Mouse (Mus musculus): ENCODE measurements at regions not wholly inside any gene's neighbourhood (a gene's known extent, or its start where the extent isn't known, plus 50 kb on each side); places are given as distances from the start of the nearest gene placed in this dataset.

DNA sequence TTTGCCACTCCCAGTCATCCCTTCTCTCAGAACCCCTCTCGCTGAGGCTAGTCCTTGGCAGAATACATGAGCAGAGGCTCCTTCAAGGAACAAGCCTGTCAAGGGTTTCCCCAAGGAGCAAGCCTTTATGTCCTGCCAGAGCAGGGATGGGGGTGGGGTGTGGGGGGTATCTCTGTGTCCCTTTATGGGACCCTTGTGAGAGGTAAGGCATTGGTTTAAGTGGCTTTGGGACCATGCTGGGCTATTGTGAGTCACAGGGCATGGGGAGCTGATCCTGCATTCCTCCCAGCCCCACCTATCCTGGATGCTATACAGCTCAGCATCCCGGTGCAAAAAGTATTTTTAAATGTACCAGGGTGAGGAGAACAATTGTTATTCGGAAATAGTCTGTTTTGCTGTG lies 641.1 kb upstream of the Fam19a5 start:
- DNase-seq (ENCODE audit: low spot score), result no peak

DNA sequence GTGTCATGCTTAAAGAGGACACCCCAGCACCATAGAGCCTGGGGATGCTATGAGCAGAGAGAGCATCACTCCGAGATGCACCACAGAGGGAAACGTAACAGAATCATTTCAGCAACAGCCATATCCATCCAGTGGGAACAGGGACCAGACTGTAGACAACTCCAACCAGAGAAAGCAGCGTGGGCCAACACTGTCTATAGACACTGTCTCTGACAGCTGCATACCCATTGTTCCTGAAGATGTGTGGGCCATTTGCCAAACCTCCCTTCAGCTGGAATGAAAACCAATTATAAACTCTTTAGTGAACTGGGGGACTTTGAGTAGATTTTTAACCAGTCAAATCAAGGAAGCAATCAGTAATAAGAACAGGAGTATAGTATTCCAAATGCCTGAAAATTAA lies 630.8 kb upstream of the Fam19a5 start:
- DNase-seq (ENCODE audit: low spot score), result no peak

DNA sequence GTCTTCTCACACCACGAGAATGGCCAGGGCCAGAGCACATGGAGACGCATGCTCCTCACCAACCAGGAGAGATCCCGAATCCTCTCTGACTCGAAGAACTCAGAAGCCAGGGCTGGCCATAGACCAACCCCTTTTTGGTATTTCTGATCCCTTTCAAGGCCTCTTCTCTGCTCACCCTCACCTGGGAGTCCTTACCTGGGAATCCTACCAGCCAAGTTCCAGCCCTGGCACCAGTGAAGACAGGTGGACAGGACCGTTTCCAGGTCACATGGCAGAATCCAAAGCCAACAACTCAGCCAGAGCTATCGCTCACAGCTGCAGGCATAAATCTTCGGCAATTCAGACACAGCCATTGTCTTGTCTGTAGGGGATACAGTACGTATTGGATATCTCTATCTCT lies 626.2 kb upstream of the Fam19a5 start:
- no peak for DNase-seq (ENCODE audit: low spot score)

GRCm38 (mm10) chr15:86919704-86920103 lies 624.4 kb upstream of the Fam19a5 start:
- DNase-seq (ENCODE audit: low spot score), result no peak

- DNase-seq (ENCODE audit: low spot score), result no peak
These were observed 623.9 kb upstream of the Fam19a5 start for GRCm38 (mm10) chr15:86920185-86920584.

GRCm38 (mm10) chr15:86921401-86921800 lies 622.7 kb upstream of the Fam19a5 start:
- no peak for DNase-seq (ENCODE audit: low spot score)

- DNase-seq (ENCODE audit: low spot score), result no peak
These were observed 618.9 kb upstream of the Fam19a5 start for GRCm38 (mm10) chr15:86925081-86925749.

- DNase-seq (ENCODE audit: low spot score), result no peak
These were observed 611.6 kb upstream of the Fam19a5 start for GRCm38 (mm10) chr15:86932345-86933075.

DNA sequence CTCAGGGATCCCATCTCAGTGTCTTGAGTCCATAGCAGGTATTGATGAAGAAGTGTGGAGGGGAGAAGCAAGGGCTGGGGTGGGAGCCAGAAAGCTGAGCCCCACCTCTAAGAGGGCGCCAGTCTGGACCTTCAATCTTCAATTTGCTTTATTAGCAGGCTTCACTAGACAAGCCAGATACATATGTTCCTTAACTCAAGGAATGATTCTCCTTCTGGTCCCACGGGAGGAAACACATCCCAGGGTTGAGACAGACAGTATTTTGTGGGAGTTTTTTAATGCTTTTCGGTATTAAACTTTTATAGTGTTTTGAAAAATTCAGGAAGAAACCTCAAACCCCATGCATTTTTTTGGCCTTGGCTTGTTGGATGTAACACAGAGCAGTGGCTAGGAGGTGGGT lies 606.7 kb upstream of the Fam19a5 start:
- DNase-seq (ENCODE audit: low spot score), result no peak

DNA sequence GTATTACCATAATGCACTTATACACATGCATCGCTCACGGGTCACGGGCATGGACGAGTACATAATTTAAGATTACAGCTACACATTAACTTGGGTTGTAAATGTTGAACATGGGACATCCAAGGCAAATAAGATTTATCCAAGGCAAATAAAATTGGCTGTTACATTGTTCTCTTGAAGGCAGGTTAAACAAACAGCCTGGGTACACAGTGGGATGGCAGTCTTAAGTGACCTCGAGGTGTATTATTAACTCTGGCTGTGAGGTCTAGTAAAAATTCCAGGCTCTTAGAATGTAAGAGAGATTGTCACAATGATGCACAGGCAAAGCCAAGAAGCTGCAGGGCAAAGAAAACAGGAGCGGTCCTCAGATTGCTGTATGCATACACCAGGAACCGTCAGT lies 599.6 kb upstream of the Fam19a5 start:
- DNase-seq (ENCODE audit: low spot score), result no peak

DNA sequence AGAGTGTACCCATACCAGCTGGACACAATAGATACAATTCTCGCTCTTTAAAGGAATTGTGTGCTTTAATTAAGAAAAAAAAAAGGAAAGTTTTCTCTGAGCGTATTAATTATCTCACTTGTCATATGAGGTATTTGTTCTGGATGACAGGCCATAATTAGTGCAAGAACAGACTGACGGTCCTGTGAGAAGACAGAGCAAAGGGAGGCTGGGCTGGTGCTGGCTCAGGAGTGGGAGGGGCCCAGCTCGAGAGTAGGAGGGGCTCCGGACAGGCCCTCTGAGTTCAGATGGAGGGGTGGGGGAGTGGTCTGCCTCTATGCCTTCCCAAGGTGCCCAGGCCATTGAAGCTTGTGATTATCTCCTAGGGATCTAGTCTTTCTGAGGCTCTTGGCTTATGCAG lies 591.5 kb upstream of the Fam19a5 start:
- no peak for DNase-seq (ENCODE audit: low spot score)

DNA sequence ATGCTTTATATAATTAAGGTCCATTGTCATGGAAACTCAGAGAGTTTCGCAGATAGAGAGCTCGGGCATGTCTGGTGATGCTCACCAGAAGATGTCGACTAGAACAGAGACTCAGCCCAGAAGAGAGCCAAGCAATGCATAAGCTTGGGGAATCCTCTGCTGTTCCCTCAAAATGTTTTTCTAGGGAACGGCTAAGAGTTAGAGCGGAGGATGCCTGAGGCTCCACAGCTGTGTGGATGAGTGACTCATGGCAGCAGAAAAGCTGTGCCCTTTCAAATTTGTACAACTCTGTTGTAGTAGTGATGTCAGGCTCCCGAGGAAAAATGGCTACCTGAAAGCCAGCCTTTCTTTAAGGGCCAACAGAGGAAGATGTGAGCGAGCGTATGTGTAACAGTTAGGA lies 586.2 kb upstream of the Fam19a5 start:
- no peak for DNase-seq (ENCODE audit: low spot score)

- no peak for DNase-seq (ENCODE audit: low spot score)
These were observed 581.2 kb upstream of the Fam19a5 start for GRCm38 (mm10) chr15:86962921-86963320.

- no peak for DNase-seq (ENCODE audit: low spot score)
These were observed 580.6 kb upstream of the Fam19a5 start for GRCm38 (mm10) chr15:86963486-86963885.

- DNase-seq (ENCODE audit: low spot score), result no peak
These were observed 572.7 kb upstream of the Fam19a5 start for GRCm38 (mm10) chr15:86971436-86971835.

GRCm38 (mm10) chr15:86996196-86996595 lies 547.9 kb upstream of the Fam19a5 start:
- DNase-seq (ENCODE audit: low spot score), result no peak

GRCm38 (mm10) chr15:87018978-87019377 lies 525.1 kb upstream of the Fam19a5 start:
- no peak for DNase-seq (ENCODE audit: low spot score)

DNA sequence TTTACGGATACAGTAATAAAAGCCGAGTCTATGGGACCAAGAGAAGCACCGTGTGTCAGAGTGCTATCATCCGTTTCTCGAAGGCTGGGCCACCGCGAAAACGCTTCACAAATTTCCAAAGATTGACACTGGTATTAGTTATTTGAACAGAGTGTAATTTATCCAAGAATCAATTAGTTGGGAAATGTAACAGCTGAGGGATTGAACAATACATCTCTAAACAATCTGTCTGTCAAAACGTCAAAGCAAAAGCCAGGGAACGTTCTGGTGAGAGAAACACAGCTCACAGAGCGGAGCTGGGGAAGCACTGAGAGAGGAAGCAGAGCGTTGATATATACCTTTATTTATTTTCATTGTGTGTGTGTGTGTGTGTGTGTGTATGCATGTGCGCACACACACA lies 498.1 kb upstream of the Fam19a5 start:
- DNase-seq (ENCODE audit: low spot score), result no peak

- no peak for DNase-seq (ENCODE audit: low spot score)
These were observed 489.9 kb upstream of the Fam19a5 start for GRCm38 (mm10) chr15:87054186-87054585.

DNA sequence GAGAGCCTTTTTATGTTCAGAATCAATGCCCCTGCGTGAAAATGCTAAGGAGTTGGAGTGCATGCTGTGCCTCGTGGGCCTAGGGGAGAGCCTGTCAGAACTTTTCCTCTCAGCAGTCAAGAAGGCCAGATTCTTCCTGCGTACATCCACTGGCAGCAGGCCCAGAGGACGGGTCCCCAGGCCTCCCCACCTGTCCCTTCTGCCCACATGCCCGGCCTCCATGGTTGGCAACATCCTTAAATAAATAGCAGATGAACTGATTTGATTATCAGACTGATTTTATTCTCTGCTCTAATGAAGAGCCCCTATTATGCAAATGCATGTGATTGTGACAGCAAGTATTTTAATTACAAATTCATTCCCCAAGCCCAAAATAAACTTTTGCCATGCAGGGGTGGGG lies 479.2 kb upstream of the Fam19a5 start:
- DNase-seq (ENCODE audit: low spot score), result no peak

GRCm38 (mm10) chr15:87068261-87068660 lies 475.8 kb upstream of the Fam19a5 start:
- DNase-seq (ENCODE audit: low spot score), result no peak

GRCm38 (mm10) chr15:87074559-87074958 lies 469.5 kb upstream of the Fam19a5 start:
- DNase-seq (ENCODE audit: low spot score), result no peak

GRCm38 (mm10) chr15:87089827-87090226 lies 454.3 kb upstream of the Fam19a5 start:
- no peak for DNase-seq (ENCODE audit: low spot score)
